Mouse (Mus musculus) thymus, postnatal 10 days (tissue): Measurements from ENCODE around the gene Rora.

Experiments
- DNase-seq, 2 experiments: peaks; one replicate each; pipeline ENCODE4 v3.0.0; 2021; ENCODE audit warnings: low spot score in 2 of 2

The Rora gene

DNA sequence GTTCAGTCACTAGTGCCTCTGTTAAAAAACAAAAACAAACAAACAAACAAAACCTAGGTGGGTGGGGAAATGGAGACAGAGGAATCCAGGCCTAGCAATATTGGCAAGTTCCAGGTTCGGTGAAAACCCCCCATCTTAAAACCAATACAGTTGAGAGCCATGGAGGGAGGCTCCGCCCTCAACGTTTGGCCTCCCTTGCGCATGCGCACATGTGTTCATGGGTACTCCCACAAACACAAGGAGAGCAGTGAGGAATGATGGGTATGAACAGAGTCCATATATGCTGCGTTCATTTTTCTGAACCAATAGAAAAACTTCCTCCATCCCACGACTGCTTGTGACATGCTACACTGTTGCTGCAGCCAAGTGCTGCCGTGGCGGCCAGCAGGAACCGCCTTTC is 690.3 kb downstream of the Rora start:
- no peak for DNase-seq

DNA sequence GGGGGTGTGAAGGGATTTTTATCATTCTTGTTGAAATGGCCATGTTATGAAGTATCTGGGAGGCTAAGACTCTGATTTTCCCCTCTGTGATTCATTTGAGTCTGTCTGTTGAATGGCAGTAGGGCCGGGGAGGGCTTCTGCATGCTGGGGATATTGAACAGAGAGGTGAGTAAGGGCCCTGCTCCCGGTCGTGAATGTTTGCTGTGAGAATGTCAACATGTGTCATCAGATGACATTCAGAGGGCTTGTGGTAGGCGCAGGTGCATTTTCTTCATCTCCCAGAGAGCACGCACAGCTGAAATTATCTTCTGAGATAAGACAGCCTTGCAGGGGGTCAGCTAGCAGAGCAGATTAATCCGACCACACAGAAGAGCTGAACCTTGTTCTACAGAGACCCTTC is 692.0 kb downstream of the Rora start:
- peak; percentile 19 to 36 for DNase-seq

- DNase-seq = no peak
Observed at GRCm38 (mm10) chr9:69347796-69348195, 694.2 kb downstream of the Rora start.

DNA sequence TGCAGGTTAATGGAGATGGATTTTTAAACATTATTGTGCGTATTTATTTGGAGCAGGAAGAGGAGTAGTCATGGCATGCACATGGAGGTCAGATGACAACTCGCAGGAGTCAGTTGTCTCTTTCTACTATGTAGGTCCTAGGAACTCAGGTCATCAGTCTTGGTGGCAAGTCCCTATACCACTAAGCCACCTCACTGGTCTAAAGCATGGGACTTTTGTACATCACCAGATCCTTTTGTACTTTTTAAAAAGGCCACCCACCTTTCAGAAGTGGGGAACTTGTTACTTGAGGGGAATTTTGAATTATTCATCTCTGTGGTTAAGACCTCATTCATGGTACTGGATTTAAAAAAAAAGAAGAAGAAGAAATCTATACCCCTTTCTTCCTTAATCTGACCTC is 696.0 kb downstream of the Rora start:
- no peak for DNase-seq

DNA sequence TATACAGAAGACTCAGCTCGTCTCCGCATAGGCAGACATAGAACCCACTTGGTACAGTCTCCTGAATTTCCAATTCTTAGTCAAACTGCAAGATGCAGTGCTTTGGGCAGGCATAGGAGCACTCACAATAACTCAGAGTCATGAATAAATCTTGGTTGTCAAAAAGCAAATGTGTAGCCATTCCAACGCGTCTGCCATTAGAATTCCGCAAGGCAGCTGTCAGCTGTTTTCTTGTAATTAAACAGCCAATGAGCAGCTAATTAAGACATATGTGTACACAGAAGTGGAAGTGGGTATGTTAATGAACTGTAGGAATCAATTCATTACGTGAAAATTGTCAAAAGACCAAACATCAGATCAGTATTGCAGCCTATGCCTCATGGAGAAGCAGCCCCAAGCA is 700.6 kb downstream of the Rora start:
- no peak for DNase-seq

- DNase-seq = peak; percentile 35 to 72
Observed at GRCm38 (mm10) chr9:69357834-69358233, 704.2 kb downstream of the Rora start.

DNA sequence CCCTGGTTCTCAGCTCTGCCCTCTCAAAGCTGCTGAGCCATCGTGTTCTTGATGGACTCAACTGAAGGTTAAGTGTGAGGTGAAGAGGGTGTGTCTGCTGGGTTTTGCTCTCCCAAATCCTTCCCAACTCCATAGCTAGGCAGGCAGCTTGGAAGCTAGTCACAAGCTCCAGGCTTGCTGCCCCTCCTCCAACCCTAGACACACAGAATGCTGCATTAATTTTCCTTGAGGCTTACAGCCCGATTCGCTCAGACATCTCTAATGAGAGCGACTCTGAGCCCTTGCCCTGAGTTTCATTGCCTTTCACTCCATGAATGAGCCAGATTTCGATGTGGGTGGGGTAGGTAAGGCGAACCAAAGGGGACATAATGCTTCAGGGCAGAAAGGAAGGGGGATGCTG is 705.2 kb downstream of the Rora start:
- no peak for DNase-seq

- DNase-seq = no peak
Observed at GRCm38 (mm10) chr9:69361951-69362445, 708.4 kb downstream of the Rora start.

DNA sequence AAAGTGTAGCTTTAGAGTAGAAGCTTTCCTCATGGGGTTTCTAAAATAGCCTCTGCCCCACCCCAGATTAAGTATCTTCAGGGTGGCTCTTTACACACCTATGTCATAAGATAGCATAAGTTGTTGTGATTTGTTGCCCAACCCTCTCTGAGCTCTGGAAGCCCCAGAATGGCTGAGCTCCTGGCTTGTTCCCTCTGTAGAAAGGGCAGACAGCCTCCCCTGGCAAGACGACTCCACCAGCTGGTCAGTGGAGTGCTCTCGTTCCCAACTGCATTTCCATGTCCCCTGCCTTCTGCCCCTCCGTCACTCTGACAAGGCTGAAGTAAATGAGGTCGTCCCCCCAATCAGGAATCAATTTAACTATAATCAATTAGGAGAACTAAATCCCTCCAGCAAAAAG is 709.2 kb downstream of the Rora start:
- no peak for DNase-seq

DNA sequence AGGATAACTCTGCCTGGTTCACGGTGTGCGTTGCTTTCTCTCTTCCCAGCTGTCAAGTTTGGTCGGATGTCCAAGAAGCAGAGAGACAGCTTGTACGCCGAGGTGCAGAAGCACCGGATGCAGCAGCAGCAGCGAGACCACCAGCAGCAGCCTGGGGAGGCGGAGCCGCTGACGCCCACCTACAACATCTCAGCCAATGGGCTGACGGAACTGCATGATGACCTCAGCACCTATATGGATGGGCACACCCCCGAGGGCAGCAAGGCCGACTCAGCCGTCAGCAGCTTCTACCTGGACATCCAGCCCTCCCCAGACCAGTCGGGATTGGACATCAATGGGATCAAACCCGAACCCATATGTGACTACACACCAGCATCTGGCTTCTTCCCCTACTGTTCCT is 710.5 kb downstream of the Rora start:
- DNase-seq = no peak

- no peak for DNase-seq
Observed at GRCm38 (mm10) chr9:69367055-69367454, 713.5 kb downstream of the Rora start.

- DNase-seq = peak; percentile 29 to 74
Observed at GRCm38 (mm10) chr9:69368071-69368470, 714.5 kb downstream of the Rora start.

- no peak for DNase-seq
Observed at GRCm38 (mm10) chr9:69371046-69371724, 717.6 kb downstream of the Rora start.

GRCm38 (mm10) chr9:69372871-69373270 is 719.3 kb downstream of the Rora start:
- DNase-seq = no peak

DNA sequence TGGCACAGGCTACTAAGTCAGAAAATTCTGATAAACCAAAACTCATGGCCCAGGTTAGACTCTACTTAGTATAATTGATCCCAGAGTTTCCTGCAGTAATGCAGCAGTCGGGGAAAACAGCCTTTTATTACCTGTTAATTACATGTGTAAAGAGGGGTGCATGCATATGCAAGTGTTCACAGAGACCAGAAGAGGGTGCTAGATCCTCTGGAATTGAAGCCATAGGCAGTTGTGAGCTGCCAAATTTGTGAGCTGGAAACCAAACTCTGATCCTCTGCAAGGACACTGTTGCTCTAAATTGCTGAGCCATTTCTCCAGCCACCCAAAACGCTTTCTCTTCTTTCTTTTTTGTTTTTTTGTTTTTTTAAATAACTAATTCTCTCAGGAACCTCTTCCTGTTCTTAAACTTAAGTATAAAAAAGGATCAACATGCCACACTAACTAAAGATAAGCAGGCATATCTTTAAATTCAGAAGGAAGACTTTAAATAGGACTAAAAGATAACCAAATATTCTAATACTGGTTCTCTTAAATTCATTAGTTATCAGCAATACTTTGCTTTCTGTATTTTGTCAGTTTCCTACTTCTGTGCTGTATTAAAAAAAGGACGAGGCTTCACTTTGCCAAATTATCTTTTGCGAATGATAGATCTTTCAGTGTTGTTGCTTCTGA is 723.5 kb downstream of the Rora start:
- no peak for DNase-seq

GRCm38 (mm10) chr9:69377654-69378045 is 724.1 kb downstream of the Rora start:
- DNase-seq = no peak

DNA sequence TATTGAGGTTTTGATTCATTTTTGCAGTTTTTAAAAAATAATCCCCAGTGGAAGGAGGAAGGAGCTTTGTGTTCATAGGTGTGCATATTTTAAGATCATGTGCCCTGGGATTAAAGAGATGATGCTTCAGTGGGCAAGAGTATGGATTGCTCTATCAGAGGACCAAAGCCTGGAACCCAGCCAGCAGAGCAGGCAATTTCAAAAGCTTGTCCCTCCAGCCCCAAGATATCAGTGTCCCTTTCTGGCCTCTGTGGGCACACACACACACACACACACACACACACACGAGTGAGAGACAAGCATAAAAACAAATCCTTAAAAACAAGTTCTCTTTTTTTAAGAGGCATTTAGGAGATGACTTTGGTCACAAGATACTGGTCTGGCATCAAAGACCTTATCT is 727.0 kb downstream of the Rora start:
- no peak for DNase-seq

DNA sequence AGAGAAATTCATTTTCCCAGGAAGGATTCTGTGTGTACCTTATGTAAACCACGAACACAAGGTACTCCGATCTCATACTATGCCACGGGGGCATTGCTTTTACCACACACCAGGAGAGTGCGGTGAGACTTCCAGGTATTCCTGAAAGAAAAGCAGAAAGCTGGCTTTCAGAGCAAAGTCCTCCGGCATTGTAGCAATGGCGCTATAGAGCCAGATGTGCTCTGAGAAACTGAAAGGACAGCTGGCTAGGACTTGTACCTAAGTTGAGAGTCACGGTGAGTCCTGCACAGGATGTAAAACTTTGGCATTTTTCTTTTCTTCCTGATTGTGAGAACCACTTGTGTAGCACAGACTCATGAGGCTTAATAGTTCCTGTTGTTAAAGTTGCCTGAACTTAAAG is 728.2 kb downstream of the Rora start:
- no peak for DNase-seq

GRCm38 (mm10) chr9:69384475-69384874 is 730.9 kb downstream of the Rora start:
- no peak for DNase-seq

DNA sequence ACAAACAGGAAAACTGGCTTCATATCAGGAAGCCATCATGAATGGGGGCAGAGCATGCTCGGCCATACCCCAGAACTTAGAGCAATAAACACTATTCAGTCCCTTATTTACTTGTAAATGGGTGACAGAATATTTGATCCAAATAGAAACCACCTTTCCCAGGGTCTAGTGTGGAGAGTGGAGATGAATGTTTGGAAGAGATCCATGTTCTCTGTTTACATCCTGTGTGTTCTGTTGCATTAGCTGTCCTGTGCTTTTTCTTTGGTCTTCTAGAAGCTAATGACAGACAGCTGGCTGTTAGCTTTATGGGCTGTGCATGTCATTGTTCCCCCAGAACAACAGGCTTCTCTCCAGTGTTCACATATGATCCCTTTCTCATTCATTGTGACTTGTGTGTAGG is 731.3 kb downstream of the Rora start:
- no peak for DNase-seq

DNA sequence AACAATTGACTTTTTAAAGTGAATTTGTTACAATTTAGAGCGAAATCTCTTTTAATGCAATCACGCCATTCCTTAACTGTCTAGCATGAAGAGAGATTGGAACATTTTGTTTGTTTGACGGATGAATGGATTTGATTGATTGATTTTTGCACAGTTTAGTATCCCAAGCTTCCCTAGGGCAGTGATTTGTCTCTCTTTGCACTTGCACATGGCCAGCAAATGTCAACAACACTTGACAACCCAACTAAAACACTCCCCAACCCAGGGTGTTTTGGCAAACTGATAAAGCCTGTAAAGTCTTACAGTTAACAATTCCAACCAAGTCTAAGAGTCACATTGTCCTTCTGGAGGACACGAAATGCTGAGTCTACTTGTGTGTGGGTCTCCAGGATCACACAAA is 733.7 kb downstream of the Rora start:
- no peak for DNase-seq

DNA sequence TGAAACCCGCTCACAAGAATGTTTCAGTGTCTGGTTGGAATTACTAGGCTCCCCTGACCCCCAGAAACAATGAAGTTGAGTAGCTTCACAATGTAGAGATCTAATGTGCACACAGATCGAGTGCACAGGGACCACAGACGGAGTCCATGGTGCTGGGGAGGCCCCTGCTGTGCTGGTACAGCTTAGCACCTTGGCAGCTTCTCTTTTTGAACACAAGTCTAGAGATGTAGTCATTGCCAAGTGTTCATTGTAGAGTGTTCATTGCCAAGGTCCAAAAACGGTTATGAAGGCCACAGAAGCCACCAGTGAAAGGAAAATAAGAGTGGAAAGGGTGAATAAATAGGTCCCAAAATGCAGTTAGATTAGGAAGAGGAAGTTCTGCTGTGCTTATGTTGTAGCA is 737.0 kb downstream of the Rora start:
- DNase-seq = no peak

- DNase-seq = no peak
Observed at GRCm38 (mm10) chr9:69394234-69394633, 740.6 kb downstream of the Rora start.

DNA sequence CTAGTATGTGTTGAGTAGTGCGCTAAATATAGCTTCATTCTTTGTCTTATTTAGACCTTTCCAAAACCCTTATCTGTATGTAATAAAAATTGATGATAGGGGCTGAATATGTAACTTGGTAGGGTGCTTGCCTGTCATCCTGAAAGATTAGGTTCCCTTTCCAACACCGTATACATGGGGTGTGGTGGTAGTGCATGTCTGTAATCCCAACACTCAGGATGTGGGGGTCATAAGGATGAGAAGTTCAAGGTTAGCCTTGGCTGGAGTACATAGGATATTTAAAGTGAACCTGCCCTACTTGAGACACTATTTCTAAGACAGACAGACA is 743.8 kb downstream of the Rora start:
- no peak for DNase-seq
